Mouse (Mus musculus) bone marrow macrophage, adult 2 months (primary cell): ENCODE measurements around the gene Tent2. TPM values are rescaled to one million over a fixed set of nuclear protein-coding genes. Genes with fewer than 3 reads are reported as not detected.

Experiments used
- H3K27ac ChIP-seq: 2 replicates; pipeline ENCODE4 v1.5.1; 2012; ENCODE audit warnings: low read depth, low read length; ENCODE audit not compliant: insufficient read depth
- H3K4me1 ChIP-seq: 2 replicates; pipeline ENCODE4 v1.6.1; 2012; ENCODE audit warnings: low read length; ENCODE audit not compliant: control insufficient read depth, insufficient read depth
- H3K4me3 ChIP-seq: 2 replicates; pipeline ENCODE4 v1.5.1; 2012; ENCODE audit warnings: mild to moderate bottlenecking, low read length, moderate library complexity; ENCODE audit not compliant: insufficient read depth
- CTCF ChIP-seq: IDR thresholded peaks from 2 replicates; pipeline ENCODE4 v1.5.1; 2012; ENCODE audit warnings: low read depth, mild to moderate bottlenecking, low read length, moderate library complexity
- POLR2A ChIP-seq: IDR thresholded peaks from 2 replicates; pipeline ENCODE4 v1.6.1; 2012; ENCODE audit warnings: mild to moderate bottlenecking, low read depth, low read length, borderline replicate concordance
- polyA plus RNA-seq: library from polyadenylated mRNA; stranded (reverse); fragments of >200 nt; gene quantifications from 2 replicates; pipeline ENCODE4 v1.2.4, GENCODE M21; 2012; ENCODE audit not compliant: missing spikeins, insufficient read depth, insufficient read length

Tent2 gene
- polyA plus RNA-seq, 1 experiment: 162 TPM

GRCm38 (mm10) chr13:93144336-93145167, 47.6 kb downstream of the Tent2 start, which contains the start of gene Cmya5:
Cmya5 (minus strand) TSS chr13:93144724.
- TF ChIP-seq CTCF (no peak), POLR2A (no peak)
- Histone ChIP-seq H3K27ac (no peak within 1 kb of the TSS), H3K4me1 (no peaks in the 10 kb centered on the region), H3K4me3 (no peak within 1 kb of the TSS)

DNA sequence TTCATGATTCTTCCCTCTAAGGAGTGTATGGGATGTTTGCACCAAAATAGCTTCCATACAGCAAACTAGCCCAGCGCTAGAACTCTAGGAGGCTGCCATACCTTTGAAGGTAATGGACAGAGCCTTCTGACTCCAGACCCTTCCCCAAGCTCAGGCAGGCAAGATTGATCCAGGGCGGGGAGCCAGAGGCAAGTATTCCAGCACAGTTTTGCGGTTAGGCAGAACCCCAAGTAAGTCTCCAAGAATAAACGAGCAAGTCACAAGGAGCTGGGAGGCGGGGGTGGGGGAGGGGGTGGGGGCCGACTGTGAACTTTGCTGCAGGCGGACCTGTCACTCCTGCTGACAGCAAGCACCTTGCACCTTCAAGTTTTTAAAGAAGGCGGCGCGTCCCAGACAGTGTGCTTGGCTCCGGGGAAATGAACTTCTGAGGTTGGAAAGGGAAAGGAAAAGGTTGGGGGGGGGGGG, 48.3 kb downstream of the Tent2 start:
- no peak for TF ChIP-seq CTCF
- no peak for TF ChIP-seq POLR2A
- Histone ChIP-seq H3K4me1 (no peaks in the 10 kb centered on the region), H3K4me3 (no peak overlapping the region), H3K27ac (no peak overlapping the region)

GRCm38 (mm10) chr13:93141184-93141583, 51.0 kb downstream of the Tent2 start:
- no peak overlapping the region for H3K27ac ChIP-seq
- no peak for TF ChIP-seq POLR2A
- TF ChIP-seq CTCF: no peak
- H3K4me1 ChIP-seq: no peaks in the 10 kb centered on the region
- H3K4me3 ChIP-seq: no peak overlapping the region

- peaks cover 2% of the 10 kb centered on the region; the same call in 1 of the 2 replicates for H3K4me1 ChIP-seq
- H3K27ac ChIP-seq: no peak overlapping the region
- no peak overlapping the region for H3K4me3 ChIP-seq
- no peak for TF ChIP-seq CTCF
- TF ChIP-seq POLR2A: no peak
Observed at GRCm38 (mm10) chr13:93138059-93138458, 54.1 kb downstream of the Tent2 start.

- no peak overlapping the region for H3K4me3 ChIP-seq
- TF ChIP-seq CTCF (no peak), POLR2A (no peak)
- peaks cover 2% of the 10 kb centered on the region; the same call in 1 of the 2 replicates for H3K4me1 ChIP-seq
- no peak overlapping the region for H3K27ac ChIP-seq
Observed at GRCm38 (mm10) chr13:93137098-93137497, 55.1 kb downstream of the Tent2 start.

GRCm38 (mm10) chr13:93136251-93136650, 55.9 kb downstream of the Tent2 start:
- Histone ChIP-seq H3K4me3 (no peak overlapping the region), H3K27ac (no peak overlapping the region), H3K4me1 (peaks cover 2% of the 10 kb centered on the region; the same call in 1 of the 2 replicates)
- no peak for TF ChIP-seq POLR2A
- TF ChIP-seq CTCF: no peak

DNA sequence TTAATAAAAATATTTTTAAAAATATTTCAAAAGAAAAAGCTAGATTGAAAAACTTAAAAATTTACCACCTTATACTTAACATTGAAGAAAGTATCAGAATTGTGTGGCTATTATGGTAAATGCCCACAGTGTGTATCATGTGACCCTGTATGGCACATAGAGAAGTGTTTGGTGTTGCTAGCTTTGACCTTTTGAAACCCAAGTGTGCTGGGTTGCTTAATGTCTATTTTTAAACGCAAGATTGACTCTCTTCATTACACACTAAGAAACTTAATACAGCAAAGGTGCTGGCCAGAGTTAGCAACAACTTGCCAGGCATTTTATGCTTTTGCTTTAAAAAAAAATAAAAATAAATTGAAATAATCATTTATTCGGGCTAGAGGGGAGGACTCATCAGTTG, 56.7 kb downstream of the Tent2 start:
- TF ChIP-seq POLR2A (no peak), CTCF (no peak)
- Histone ChIP-seq H3K27ac (no peak overlapping the region), H3K4me3 (no peak overlapping the region), H3K4me1 (peaks cover 2% of the 10 kb centered on the region; the same call in 1 of the 2 replicates)

- TF ChIP-seq CTCF: no peak
- TF ChIP-seq POLR2A: no peak
- Histone ChIP-seq H3K4me1 (peaks cover under 1% of the 10 kb centered on the region; the same call in 1 of the 2 replicates), H3K4me3 (no peak overlapping the region), H3K27ac (no peak overlapping the region)
Observed at GRCm38 (mm10) chr13:93130674-93131073, 61.5 kb downstream of the Tent2 start.

DNA sequence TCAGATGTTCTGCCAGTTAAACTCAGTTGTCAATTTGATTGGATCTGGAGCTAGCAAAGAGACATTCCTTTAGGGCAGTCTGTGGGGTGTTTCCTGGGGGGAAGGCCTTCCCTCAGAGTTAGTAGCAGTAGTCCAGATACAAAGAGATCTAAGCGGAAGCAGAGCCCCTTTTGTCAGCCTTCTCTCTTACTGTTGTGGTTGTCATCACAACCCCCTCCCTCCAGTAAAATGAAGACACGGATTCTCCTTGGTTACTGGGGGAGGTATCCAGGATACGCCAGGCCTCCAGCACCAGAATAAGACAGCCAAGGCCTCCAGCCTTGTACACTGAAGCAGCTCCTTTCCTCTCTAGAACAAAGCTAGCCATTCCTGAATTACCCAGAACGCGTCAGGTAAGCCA, 63.2 kb downstream of the Tent2 start:
- Histone ChIP-seq H3K27ac (no peak overlapping the region), H3K4me1 (no peaks in the 10 kb centered on the region), H3K4me3 (no peak overlapping the region)
- TF ChIP-seq POLR2A (no peak), CTCF (no peak)

DNA sequence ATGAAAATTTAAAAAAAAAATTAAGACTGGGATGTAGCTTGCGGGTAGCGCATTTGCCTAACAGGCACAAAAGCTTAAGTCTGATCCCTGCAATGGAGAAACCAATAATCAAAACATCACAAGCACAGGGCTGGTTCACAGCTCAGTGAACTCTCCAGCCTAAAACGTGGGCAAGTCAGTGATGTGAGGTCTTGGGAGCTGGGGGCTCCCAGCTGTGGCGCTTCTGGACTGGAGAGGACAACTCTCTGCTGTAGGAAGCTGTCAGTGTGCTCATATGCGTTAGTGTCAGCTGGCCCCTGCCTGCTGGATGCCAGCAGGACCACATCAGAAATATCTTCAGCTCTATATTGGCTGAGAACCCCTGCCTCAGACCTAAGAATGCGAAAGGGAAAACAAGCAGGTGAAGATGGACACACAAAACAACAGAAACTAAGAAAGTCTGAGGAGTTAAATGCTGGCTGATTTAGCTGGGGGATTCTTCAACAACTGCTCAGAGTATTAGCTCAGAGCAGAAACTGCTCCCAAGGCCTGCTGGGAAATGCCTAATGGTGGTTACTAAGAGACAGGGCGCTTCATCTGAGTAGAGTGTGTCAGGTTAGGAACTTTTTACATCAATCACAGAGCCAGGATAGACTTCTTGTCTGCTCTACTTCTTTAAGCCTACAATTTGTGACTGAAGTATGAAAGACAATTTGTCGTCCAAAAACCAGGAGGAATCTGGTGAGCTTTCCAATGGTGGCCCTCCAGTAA, 63.9 kb downstream of the Tent2 start:
- H3K4me3 ChIP-seq: no peak overlapping the region
- TF ChIP-seq CTCF (no peak), POLR2A (no peak)
- H3K4me1 ChIP-seq: no peaks in the 10 kb centered on the region
- no peak overlapping the region for H3K27ac ChIP-seq
